Mouse (Mus musculus) brown adipose tissue, adult 24 weeks (tissue): ENCODE data around the gene Wasf3. TPM values are rescaled to one million over a fixed set of nuclear protein-coding genes. Genes with fewer than 3 reads are reported as not detected.
"Not testable (repeated sequence)": the region's sequence is repeated elsewhere in the genome, so short reads cannot be mapped to it uniquely, and the experiment has no call there.

Source experiments
- H3K27ac ChIP-seq: fragments of 200-500 bp; replicated peaks from 2 replicates; pipeline ENCODE4 v1.5.1; 2012; ENCODE audit warnings: low read depth, mild to moderate bottlenecking, low read length
- H3K4me1 ChIP-seq: fragments of 200-500 bp; 2 replicates; pipeline ENCODE4 v1.6.1; 2012; ENCODE audit warnings: low read length, mixed read lengths; ENCODE audit not compliant: control insufficient read depth, insufficient read depth, insufficient read length
- H3K4me3 ChIP-seq: fragments of 200-500 bp; 2 replicates; pipeline ENCODE4 v1.5.1; 2012; ENCODE audit warnings: low read depth, mild to moderate bottlenecking, low read length, moderate library complexity; ENCODE audit not compliant: insufficient read depth
- polyA plus RNA-seq: library from polyadenylated mRNA; stranded (reverse); fragments of >200 nt; gene quantifications from 2 replicates; pipeline ENCODE4 v1.2.4, GENCODE M21; 2012; ENCODE audit not compliant: missing spikeins, insufficient read depth, insufficient read length

The Wasf3 gene
- polyA plus RNA-seq, 1 experiment, result 0.83 TPM

DNA sequence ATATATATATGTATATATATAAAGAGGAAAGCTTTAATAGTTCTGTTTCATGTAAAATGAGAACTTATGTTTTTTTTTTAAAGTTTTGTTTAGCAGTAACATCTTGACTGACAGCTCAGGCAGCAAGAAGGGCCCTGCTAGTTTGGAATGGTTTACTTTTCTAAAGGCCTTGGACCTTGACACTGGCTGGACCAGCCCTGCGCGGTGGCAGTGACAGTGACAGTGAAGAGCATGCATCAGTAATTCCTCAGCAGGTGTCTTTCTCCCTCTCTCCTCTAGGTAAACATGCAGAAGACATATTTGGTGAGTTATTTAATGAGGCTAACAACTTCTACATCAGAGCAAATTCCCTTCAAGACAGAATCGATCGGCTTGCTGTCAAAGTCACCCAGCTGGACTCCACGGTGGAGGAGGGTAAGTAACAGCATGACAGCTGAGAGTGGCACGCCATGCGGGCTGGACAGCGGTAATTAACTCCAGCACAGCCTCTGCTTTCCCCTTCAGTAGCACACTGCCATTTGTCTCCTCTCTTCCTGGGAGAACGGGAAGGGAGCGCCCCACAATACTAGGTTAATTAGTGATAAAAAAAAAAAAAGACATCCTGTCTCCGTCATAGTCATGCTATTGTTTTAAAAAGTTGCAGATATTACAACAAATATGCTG is 66.9 kb downstream of the Wasf3 start:
- Histone ChIP-seq H3K4me1 (no peaks in the 10 kb centered on the region), H3K4me3 (no peak overlapping the region), H3K27ac (no peak overlapping the region)

DNA sequence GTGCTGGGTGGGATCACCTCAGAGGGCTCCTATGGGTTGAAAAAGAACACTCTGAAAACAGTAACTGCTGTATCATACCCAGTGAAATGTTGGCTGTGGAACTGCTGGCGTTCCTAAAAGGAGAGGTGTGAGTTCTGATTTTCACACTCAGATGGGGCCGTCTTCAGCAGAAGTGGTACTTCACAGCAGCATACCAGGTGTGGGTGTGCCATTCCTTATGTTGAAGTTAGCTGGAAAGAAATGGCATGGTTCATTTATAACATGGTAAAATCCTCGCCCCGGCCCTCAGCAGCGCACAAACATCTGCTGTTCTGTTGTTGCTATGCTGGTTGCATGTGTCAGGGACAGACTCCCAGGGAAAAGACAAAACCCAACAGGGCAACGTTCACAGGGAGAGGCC is 68.8 kb downstream of the Wasf3 start:
- no peaks in the 10 kb centered on the region for H3K4me1 ChIP-seq
- H3K4me3 ChIP-seq, result no peak overlapping the region
- H3K27ac ChIP-seq, result no peak overlapping the region

DNA sequence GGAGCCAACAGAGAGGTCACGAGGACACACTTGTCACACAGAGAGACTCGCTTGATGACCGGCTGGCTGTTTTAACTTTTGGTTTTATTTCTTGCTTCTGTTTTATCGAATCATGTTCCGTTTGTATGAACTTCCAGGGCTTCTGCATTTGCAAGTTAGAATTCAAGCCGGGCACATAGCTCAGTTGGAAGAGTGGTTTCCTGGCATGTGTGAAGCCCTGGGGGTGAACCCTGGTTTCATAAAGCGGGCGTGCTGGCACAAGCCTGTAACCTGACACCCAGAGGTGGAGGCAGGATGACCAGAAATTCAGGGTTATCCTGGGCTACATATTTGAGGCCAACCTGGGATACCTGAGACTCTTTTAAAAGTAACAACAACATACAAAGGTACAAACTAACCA is 76.8 kb downstream of the Wasf3 start:
- Histone ChIP-seq H3K27ac (no peak overlapping the region), H3K4me1 (no peaks in the 10 kb centered on the region; the same call in 1 of the 2 replicates), H3K4me3 (no peak overlapping the region; the same call in 1 of the 2 replicates)

DNA sequence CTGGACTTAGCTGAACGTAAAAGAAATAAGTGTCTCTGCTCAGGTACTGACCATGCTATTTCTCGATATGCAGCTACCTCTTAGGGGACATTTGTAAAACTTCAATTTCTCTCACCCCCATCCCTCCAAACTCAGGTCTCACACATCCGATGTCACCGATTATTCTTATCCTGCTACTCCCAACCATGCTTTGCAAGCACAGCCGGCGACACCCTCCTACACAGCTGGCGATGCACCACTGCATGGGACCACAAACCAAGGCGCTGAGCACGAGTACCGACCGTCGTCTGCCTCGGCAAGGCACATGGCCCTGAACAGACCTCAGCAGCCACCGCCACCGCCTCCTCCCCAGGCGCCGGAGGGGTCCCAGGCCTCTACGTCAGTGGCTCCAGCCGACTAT is 81.9 kb downstream of the Wasf3 start:
- Histone ChIP-seq H3K27ac (no peak overlapping the region), H3K4me1 (no peaks in the 10 kb centered on the region; the same call in 1 of the 2 replicates), H3K4me3 (no peak overlapping the region)

DNA sequence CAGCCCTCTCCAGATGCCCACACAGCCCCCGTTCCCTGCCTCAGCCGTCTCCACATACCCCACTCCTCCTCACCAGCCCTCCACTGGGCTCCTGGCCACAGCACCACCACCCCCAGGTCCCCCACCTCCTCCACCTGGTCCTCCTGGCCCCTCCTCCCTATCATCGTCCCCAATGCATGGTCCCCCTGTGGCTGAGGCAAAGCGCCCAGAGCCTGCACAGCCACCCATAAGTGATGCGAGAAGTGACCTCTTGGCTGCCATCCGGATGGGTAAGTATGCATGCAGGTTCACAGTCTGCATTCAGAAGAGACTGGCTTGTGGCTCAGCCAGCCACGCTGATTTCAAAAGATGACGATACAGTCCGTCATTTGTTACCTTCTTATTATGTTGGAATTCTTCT is 83.5 kb downstream of the Wasf3 start:
- Histone ChIP-seq H3K4me1 (no peaks in the 10 kb centered on the region), H3K27ac (no peak overlapping the region), H3K4me3 (no peak overlapping the region)

DNA sequence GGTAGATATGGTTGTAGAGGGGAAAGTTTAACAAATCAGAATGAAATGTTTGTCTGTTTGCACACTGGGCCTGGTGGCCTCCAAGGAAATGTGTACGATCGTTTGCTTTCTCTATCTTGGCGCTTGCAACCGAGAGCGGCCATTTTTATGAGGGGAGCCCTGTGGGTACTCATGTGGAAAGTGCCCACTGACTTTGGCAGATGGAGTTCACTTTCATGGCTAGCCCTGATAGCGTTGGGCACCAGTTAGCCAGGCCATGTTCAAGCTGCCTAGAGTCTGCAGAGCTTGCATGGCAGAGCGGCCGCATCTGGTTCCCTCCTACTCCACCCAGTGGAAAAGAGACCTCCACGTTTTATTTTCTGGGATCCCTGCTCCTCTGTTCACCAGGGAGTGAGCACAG is 86.0 kb downstream of the Wasf3 start:
- no peak overlapping the region for H3K27ac ChIP-seq
- H3K4me1 ChIP-seq, result no peaks in the 10 kb centered on the region
- no peak overlapping the region for H3K4me3 ChIP-seq

DNA sequence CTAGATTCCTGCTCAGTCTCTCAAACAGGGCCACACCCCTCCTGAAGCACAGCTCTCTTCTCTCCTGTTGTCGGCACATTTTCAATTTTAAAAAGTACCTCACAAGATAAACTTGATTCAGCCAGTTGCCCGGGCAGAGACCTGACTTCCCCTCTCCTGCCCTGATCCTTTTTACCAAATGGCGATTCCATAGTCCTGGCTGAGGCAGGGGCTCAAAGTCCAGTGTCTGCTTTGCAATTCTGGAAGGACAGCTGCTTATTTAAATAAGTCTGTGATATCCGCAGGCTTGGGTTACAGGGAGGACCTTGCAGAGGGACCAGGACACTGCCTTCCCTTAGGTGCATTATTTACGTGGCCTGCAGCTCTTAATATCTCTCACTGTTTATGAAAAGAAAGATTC is 86.5 kb downstream of the Wasf3 start:
- H3K4me3 ChIP-seq, result no peak overlapping the region
- H3K4me1 ChIP-seq, result no peaks in the 10 kb centered on the region
- H3K27ac ChIP-seq, result no peak overlapping the region

DNA sequence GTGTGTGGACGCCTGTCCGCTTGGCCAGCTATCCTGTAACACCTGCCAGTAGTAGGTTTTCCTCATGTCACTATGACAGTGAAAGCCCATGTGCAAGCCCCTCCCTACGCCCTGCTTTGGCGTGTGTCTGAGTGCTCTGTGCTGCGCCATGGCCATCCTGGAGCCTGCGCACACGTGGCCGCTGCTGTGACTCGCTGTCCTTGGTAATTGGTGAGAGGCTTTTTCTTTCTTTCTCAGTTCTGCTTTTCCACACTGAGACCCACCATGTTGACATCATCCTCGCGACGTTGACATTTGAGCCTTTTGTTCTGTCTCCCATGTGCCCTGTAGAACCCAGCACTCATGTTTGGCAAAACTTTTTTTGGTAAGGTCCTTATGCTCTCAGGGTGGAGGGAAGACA is 87.0 kb downstream of the Wasf3 start:
- no peak overlapping the region for H3K27ac ChIP-seq
- no peak overlapping the region for H3K4me3 ChIP-seq
- H3K4me1 ChIP-seq, result no peaks in the 10 kb centered on the region

DNA sequence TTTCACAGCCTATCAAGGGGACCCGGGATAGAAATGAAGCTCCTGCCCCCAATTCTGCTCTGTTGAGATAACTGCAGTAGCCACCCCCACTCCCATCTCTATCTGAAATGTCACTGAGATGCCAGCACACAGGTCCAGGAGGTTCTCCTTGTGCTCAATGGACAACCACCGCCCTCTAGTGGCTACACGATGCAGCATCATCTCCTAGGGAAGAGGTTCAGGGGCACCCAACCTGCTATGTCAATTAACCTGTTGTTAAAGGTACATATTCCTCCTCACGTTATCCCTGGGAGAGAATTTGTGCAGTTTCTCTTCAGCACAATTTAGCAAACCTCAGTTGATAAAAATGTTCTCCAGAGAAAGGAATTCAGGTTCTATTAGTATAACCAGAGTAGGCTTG is 94.8 kb downstream of the Wasf3 start:
- H3K4me3 ChIP-seq, H3K27ac ChIP-seq, H3K4me1 ChIP-seq: not testable (repeated sequence)

DNA sequence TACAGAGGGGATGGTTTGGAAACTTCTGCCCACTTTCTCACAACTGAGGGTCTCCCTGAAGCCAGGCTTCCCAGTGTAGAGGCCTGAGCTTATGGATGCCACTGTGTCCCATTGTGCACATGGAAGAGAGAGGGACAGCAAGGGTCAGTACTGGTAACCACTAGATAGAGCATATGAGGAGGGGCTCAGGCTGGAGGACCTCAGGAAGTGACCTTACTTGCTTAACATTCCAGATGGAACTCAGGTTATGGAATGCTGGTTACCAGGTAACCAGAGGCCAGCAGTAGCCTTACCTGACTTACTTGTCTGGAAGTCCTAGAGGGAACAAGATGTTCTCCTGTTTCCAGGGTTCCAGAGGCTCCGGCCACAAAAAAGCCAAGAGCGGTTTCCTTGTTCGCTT is 96.9 kb downstream of the Wasf3 start, which contains the start of gene Gm6408:
TSS of gene Gm6408 (plus strand) at position 301 of the 400 bp plus-strand sequence.
- H3K27ac ChIP-seq, H3K4me1 ChIP-seq, H3K4me3 ChIP-seq: not testable (repeated sequence)

DNA sequence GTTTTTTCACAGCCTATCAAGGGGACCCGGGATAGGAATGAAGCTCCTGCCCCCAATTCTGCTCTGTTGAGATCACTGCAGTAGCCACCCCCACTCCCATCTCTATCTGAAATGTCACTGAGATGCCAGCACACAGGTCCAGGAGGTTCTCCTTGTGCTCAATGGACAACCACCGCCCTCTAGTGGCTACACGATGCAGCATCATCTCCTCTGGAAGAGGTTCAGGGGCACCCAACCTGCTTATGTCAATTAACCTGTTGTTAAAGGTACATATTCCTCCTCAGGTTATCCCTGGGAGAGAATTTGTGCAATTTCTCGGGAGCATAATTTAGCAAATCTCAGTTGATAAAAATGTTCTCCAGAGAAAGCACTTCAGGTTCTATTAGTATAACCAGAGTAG is 104.2 kb downstream of the Wasf3 start:
- not testable (repeated sequence) for H3K27ac ChIP-seq, H3K4me1 ChIP-seq, H3K4me3 ChIP-seq

DNA sequence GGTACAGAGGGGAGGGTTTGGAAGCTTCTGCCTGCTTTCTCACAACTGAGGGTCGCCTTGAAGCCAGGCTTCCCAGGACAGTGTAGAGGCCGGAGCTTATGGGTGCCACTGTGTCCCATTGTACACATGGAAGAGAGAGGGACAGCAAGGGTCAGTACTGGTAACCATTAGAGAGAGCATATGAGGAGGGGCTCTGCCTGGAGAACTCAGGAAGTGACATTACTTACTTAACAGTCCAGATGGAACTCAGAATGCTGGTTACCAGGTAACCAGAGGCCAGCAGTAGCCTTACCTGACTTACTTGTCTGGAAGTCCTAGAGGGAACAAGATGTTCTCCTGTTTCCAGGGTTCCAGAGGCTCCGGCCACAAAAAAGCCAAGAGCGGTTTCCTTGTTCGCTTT is 106.3 kb downstream of the Wasf3 start, which contains the start of gene Gm6370:
TSS of gene Gm6370 (plus strand) at position 301 of the 400 bp plus-strand sequence.
- not testable (repeated sequence) for H3K4me1 ChIP-seq, H3K4me3 ChIP-seq, H3K27ac ChIP-seq

DNA sequence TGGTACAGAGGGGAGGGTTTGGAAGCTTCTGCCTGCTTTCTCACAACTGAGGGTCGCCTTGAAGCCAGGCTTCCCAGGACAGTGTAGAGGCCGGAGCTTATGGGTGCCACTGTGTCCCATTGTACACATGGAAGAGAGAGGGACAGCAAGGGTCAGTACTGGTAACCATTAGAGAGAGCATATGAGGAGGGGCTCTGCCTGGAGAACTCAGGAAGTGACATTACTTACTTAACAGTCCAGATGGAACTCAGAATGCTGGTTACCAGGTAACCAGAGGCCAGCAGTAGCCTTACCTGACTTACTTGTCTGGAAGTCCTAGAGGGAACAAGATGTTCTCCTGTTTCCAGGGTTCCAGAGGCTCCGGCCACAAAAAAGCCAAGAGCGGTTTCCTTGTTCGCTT is 117.3 kb downstream of the Wasf3 start, which contains the start of gene 4930449I24Rik:
TSS of gene 4930449I24Rik (plus strand) at position 301 of the 400 bp plus-strand sequence.
- not testable (repeated sequence) for H3K27ac ChIP-seq

DNA sequence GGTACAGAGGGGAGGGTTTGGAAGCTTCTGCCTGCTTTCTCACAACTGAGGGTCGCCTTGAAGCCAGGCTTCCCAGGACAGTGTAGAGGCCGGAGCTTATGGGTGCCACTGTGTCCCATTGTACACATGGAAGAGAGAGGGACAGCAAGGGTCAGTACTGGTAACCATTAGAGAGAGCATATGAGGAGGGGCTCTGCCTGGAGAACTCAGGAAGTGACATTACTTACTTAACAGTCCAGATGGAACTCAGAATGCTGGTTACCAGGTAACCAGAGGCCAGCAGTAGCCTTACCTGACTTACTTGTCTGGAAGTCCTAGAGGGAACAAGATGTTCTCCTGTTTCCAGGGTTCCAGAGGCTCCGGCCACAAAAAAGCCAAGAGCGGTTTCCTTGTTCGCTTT is 129.0 kb downstream of the Wasf3 start, which contains the start of gene Gm3402:
TSS of gene Gm3402 (plus strand) at position 301 of the 400 bp plus-strand sequence.
- H3K27ac ChIP-seq, H3K4me3 ChIP-seq, H3K4me1 ChIP-seq: not testable (repeated sequence)

More for the DNA sequence above, 117.3 kb downstream of the Wasf3 start, which contains the start of gene 4930449I24Rik:
- not testable (repeated sequence) for H3K4me3 ChIP-seq, H3K4me1 ChIP-seq
